Mouse (Mus musculus): ENCODE data around the gene Ifna5. TPM values are rescaled to one million over a fixed set of nuclear protein-coding genes. Genes with fewer than 3 reads are reported as not detected.

The Ifna5 gene
- total and polyA plus RNA-seq, 2 experiments from 2014 or later: not detected

DNA sequence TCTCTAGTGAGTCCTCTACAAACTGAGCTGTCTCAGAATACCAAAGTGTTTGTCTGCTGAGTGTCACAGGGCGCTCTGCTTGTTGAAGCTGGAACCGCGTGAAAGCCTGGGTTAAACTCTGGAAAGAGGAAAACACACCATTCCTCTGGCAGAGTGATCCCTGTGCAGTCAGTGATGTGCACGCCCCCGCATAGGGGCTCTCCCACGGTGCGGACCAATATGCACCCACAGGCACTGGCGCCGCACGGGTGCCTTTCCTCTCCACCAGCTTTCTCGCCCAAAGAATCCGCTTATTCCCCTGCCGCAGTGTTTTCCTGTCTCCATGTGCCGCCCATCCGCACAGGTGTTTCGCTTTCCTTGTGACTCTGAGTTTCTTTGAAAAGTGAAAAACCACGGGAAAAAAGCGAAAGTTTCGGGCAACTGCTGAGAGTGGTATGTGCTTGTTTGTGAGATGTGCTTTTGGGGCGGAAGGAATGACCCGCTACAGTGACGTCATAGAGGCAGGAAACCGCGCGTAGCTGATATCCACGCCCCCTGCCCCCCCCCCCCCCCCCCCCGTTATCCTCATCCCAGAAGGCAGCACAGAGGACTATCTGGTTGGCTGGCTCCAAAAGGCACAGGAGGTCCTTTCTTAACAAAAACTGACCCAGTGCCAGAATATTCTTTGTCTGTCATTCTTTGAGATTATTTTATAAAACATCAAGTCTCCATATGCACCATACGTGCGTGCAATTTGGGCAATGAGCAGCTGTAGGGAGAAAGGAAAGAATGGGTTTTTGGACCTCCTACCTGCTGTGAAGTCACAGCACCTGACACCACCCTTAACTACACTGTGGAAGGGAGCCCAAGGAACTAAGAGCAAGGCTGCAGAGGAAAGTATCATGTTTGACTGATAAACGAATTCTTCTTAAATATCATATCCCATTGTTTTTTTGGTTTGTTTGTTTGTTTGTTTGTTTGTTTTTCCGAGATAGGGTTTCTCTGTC lies 32.9 kb downstream of the Ifna5 start:
- ATAC-seq (ENCODE audit: low FRiP score) (peak; percentile 52), DNase-seq (ENCODE audit: low spot score) (peak; percentile 46)
- H3K36me3 ChIP-seq (ENCODE audit: insufficient read depth, low read length): no peaks in the 10 kb centered on the region
- peak overlapping the region; percentile 52; the same call in 1 of the 2 replicates for H3K9ac ChIP-seq (replicated peaks; ENCODE audit: low read length, poor library complexity, severe bottlenecking)
- H3K4me3 ChIP-seq (ENCODE audit: low read depth, low read length): peak overlapping the region; percentile 45
- H3K4me2 ChIP-seq (ENCODE audit: low read depth, low read length, poor library complexity, severe bottlenecking): peak overlapping the region; percentile 96
- no peaks in the 10 kb centered on the region for H3K27me3 ChIP-seq (ENCODE audit: insufficient read depth, low read length)
- H3K4me1 ChIP-seq (ENCODE audit: insufficient read depth, low read length): no peaks in the 10 kb centered on the region
- WGBS: 7% methylated on average over 31 of the region's 31 CpGs
- H3K9me3 ChIP-seq (ENCODE audit: low read length): no peaks in the 10 kb centered on the region
- H3K27ac ChIP-seq (ENCODE audit: low read depth, low read length): no peak overlapping the region
- no peak for TF ChIP-seq CTCF (IDR thresholded peaks at IDR 0.05)

DNA sequence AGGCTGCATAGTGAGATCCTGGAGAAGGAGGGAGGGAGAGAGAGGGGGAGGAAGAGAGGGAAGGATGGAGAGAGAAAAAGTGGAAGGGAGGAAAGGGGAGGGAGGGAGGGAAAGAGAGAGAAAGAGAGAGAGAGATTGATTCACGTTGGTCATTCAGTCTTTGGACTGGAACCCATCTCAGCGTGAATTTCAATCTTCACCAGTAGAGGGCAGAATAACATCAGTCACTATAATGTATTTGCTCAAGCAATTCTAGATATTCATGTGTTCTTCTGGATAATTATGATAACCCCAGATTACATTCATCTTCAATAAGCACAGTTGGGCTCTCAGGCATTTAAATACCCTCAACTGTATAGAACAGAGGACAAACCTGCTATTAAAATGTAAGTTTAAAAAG lies 37.4 kb downstream of the Ifna5 start:
- Histone ChIP-seq H3K27ac (ENCODE audit: low read depth, low read length) (no peak overlapping the region), H3K9ac (replicated peaks; ENCODE audit: low read length, poor library complexity, severe bottlenecking) (no peak overlapping the region), H3K4me2 (ENCODE audit: low read depth, low read length, poor library complexity, severe bottlenecking) (no peak overlapping the region), H3K27me3 (ENCODE audit: insufficient read depth, low read length) (no peaks in the 10 kb centered on the region), H3K9me3 (ENCODE audit: low read length) (no peaks in the 10 kb centered on the region), H3K36me3 (ENCODE audit: insufficient read depth, low read length) (no peaks in the 10 kb centered on the region), H3K4me3 (ENCODE audit: low read depth, low read length) (no peak overlapping the region), H3K4me1 (ENCODE audit: insufficient read depth, low read length) (no peaks in the 10 kb centered on the region)
- 0% methylated on average over 2 of the region's 2 CpGs for WGBS
- ATAC-seq (ENCODE audit: low FRiP score): no peak
- peak; percentile 72 for DNase-seq (ENCODE audit: low spot score)
- TF ChIP-seq CTCF (IDR thresholded peaks at IDR 0.05): peak; percentile 84

DNA sequence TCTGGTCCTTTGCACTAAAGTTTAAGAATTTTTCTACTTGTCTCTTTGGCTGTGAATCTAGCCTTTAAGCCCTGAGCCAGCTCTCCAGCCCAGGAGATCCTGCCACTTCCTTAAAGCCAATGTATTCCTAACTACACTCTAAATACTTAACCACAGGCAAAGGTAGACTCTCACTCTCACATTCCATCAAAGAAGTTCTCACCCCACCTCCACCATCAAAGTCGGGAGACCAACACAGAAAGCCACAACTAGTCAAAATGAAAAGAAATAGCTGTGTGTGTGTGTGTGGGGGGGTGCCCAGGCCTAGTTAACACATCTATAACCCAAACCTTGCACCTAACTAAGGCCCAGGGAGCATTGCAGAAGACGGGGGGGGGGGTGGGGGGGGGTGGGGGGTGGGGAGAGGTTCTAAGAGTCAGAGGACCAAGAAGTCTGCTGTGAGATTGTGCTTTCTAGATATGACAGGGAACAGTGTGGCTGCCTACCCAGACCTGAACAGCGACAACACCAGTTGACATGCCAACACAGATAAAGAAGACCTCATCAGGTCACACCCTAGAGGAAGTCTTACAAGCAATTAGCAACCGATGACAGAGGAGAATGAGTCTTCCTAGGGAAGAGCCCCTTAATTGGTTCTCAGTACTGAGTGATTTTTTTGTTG lies 40.2 kb downstream of the Ifna5 start:
- Histone ChIP-seq H3K27ac (ENCODE audit: low read depth, low read length) (no peak overlapping the region), H3K9me3 (ENCODE audit: low read length) (no peaks in the 10 kb centered on the region), H3K4me3 (ENCODE audit: low read depth, low read length) (no peak overlapping the region), H3K4me2 (ENCODE audit: low read depth, low read length, poor library complexity, severe bottlenecking) (no peak overlapping the region), H3K9ac (replicated peaks; ENCODE audit: low read length, poor library complexity, severe bottlenecking) (no peak overlapping the region), H3K4me1 (ENCODE audit: insufficient read depth, low read length) (no peaks in the 10 kb centered on the region), H3K27me3 (ENCODE audit: insufficient read depth, low read length) (no peaks in the 10 kb centered on the region), H3K36me3 (ENCODE audit: insufficient read depth, low read length) (no peaks in the 10 kb centered on the region)
- ATAC-seq (ENCODE audit: low FRiP score): no peak
- 81% methylated on average over 3 of the region's 4 CpGs for WGBS
- TF ChIP-seq CTCF (IDR thresholded peaks at IDR 0.05): no peak
- DNase-seq (ENCODE audit: low spot score): no peak

DNA sequence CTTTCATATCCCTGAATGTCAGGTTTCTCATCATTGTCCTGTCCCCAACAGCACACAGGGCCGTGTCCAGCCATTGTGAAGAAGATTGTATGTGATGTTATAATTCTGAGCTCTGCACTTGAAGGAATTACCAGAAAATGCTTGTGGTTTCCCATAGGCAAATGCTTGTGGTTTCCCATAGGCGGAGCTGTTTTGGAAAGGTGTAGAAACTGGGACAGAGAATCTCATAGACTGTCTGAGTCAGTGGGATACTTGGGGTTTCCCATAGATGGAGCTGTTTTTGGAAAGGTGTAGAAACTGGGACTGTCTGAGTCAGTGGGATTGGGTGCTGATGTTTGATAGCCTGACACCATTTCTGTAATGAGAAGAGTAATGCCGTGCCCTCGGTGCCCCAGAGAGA lies 41.2 kb downstream of the Ifna5 start:
- DNase-seq (ENCODE audit: low spot score): no peak
- H3K9me3 ChIP-seq (ENCODE audit: low read length): no peaks in the 10 kb centered on the region
- no peak for ATAC-seq (ENCODE audit: low FRiP score)
- no peaks in the 10 kb centered on the region for H3K27me3 ChIP-seq (ENCODE audit: insufficient read depth, low read length)
- WGBS: 74% methylated on average over 4 of the region's 4 CpGs
- no peaks in the 10 kb centered on the region for H3K36me3 ChIP-seq (ENCODE audit: insufficient read depth, low read length)
- H3K4me3 ChIP-seq (ENCODE audit: low read depth, low read length): no peak overlapping the region
- TF ChIP-seq CTCF (IDR thresholded peaks at IDR 0.05): no peak
- no peak overlapping the region for H3K4me2 ChIP-seq (ENCODE audit: low read depth, low read length, poor library complexity, severe bottlenecking)
- H3K9ac ChIP-seq (replicated peaks; ENCODE audit: low read length, poor library complexity, severe bottlenecking): no peak overlapping the region
- H3K27ac ChIP-seq (ENCODE audit: low read depth, low read length): no peak overlapping the region
- no peaks in the 10 kb centered on the region for H3K4me1 ChIP-seq (ENCODE audit: insufficient read depth, low read length)

DNA sequence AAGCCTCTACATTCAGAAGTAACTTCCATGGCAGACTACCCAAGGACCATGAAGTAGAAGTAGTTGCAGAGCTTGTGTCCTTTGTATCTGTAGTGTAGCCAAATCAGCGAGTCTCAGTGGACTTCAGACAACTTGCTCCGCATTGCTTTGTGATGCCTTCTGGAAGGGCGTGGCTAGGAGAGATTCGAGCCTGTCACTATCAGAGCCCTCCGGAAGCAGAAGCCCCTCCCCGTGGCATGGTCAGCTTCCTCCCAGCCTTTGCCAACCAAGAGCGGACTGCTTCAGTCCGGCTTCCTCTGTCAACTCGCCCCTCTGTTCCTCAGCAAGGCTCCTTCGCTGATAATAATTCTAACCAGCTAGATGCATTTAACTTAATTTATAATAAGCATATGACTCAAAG lies 42.9 kb downstream of the Ifna5 start:
- no peak for ATAC-seq (ENCODE audit: low FRiP score)
- no peak for TF ChIP-seq CTCF (IDR thresholded peaks at IDR 0.05)
- no peak overlapping the region for H3K9ac ChIP-seq (replicated peaks; ENCODE audit: low read length, poor library complexity, severe bottlenecking)
- H3K4me2 ChIP-seq (ENCODE audit: low read depth, low read length, poor library complexity, severe bottlenecking): no peak overlapping the region
- no peaks in the 10 kb centered on the region for H3K4me1 ChIP-seq (ENCODE audit: insufficient read depth, low read length)
- H3K36me3 ChIP-seq (ENCODE audit: insufficient read depth, low read length): no peaks in the 10 kb centered on the region
- H3K27me3 ChIP-seq (ENCODE audit: insufficient read depth, low read length): no peaks in the 10 kb centered on the region
- WGBS: 48% methylated on average over 10 of the region's 10 CpGs
- no peak overlapping the region for H3K4me3 ChIP-seq (ENCODE audit: low read depth, low read length)
- H3K27ac ChIP-seq (ENCODE audit: low read depth, low read length): no peak overlapping the region
- H3K9me3 ChIP-seq (ENCODE audit: low read length): no peaks in the 10 kb centered on the region
- DNase-seq (ENCODE audit: low spot score): no peak

DNA sequence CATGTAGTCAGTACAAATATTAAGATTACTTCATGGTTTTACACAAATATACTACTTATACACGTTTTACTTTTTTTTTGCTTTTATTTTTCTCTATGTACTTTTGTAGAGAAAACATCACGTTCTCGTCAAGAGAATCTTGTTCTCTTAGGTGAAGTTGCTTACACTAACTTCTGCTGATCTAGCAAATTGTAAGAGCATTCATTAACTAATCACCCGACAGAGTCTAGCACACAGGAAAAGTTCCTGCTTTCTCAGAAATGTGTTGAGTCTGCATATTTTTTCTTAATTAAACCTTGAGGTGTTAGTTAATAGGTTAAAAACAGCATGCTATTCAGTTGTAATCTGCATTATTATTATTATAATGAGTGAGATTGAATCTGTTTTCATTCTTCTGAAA lies 43.4 kb downstream of the Ifna5 start:
- Histone ChIP-seq H3K9ac (replicated peaks; ENCODE audit: low read length, poor library complexity, severe bottlenecking) (no peak overlapping the region), H3K27me3 (ENCODE audit: insufficient read depth, low read length) (no peaks in the 10 kb centered on the region), H3K4me2 (ENCODE audit: low read depth, low read length, poor library complexity, severe bottlenecking) (no peak overlapping the region), H3K36me3 (ENCODE audit: insufficient read depth, low read length) (no peaks in the 10 kb centered on the region), H3K9me3 (ENCODE audit: low read length) (no peaks in the 10 kb centered on the region), H3K4me1 (ENCODE audit: insufficient read depth, low read length) (no peaks in the 10 kb centered on the region), H3K4me3 (ENCODE audit: low read depth, low read length) (no peak overlapping the region), H3K27ac (ENCODE audit: low read depth, low read length) (no peak overlapping the region)
- 73% methylated on average over 4 of the region's 4 CpGs for WGBS
- ATAC-seq (ENCODE audit: low FRiP score): no peak
- TF ChIP-seq CTCF (IDR thresholded peaks at IDR 0.05): no peak
- DNase-seq (ENCODE audit: low spot score): no peak

All from midbrain, postnatal 0 days (tissue).